ENCODE assay signal across 14 mouse cellular contexts in genomic region chr4:54374457-54374856, GRCm38 (mm10).
DNase-seq lines count a peak whose midpoint lies in the region; ATAC-seq and TF ChIP-seq lines count a peak whose summit lies in the region.
"Had no signal": no experiment of that assay in that cellular context is flagged by ENCODE, and none has a peak within 500 bp of the region (broad histone marks: within the 10 kb centered on the region; RNA-seq: fewer than 3 reads in every experiment).

No protein-coding gene starts in this region.

- H3K4me1 ChIP-seq in hindbrain, embryonic 10.5 days (replicated peaks), result peaks cover 57% of the 10 kb centered on the region
- H3K4me1 ChIP-seq in hindbrain, embryonic 16.5 days (ENCODE audit: control insufficient read depth, insufficient read depth, low read depth, low read length), result peaks cover 5% of the 10 kb centered on the region
- peaks cover 18% of the 10 kb centered on the region for H3K4me1 ChIP-seq in midbrain, embryonic 11.5 days (ENCODE audit: control insufficient read depth, insufficient read depth, low read length)
- peaks cover 5% of the 10 kb centered on the region for H3K4me1 ChIP-seq in midbrain, embryonic 16.5 days (ENCODE audit: control insufficient read depth, insufficient read depth, low read length)
- H3K4me1 ChIP-seq in embryonic facial prominence, embryonic 11.5 days (ENCODE audit: control insufficient read depth, insufficient read depth, low read length), result peaks cover 5% of the 10 kb centered on the region

- H3K27me3 ChIP-seq in hindbrain, embryonic 10.5 days (ENCODE audit: insufficient read depth, poor library complexity, severe bottlenecking), result no peaks in the 10 kb centered on the region
- H3K27me3 ChIP-seq in hindbrain, embryonic 16.5 days (replicated peaks; ENCODE audit: control insufficient read depth, insufficient read depth, low read length), result no peaks in the 10 kb centered on the region
- H3K27me3 ChIP-seq in midbrain, embryonic 11.5 days (ENCODE audit: control insufficient read depth, insufficient read depth, low read length), result no peaks in the 10 kb centered on the region
- H3K27me3 ChIP-seq in midbrain, embryonic 16.5 days (ENCODE audit: control insufficient read depth, insufficient read depth, low read depth, low read length), result no peaks in the 10 kb centered on the region
- H3K27me3 ChIP-seq in embryonic facial prominence, embryonic 11.5 days (ENCODE audit: control insufficient read depth, insufficient read depth, low read length), result no peaks in the 10 kb centered on the region
- no peaks in the 10 kb centered on the region for H3K27me3 ChIP-seq in myocyte (ENCODE audit: control insufficient read depth, insufficient read depth, insufficient read length)
- H3K27me3 ChIP-seq: Patski had no signal

- no peak overlapping the region for H3ac ChIP-seq in myocyte (ENCODE audit: control insufficient read depth, insufficient read length)

- H3K27ac ChIP-seq in hindbrain, embryonic 10.5 days, result peak overlapping the region; percentile 90
- H3K27ac ChIP-seq in hindbrain, embryonic 16.5 days (ENCODE audit: low read depth, low read length), result no peak overlapping the region
- peak overlapping the region; percentile 51; the same call in 1 of the 2 replicates for H3K27ac ChIP-seq in midbrain, embryonic 11.5 days (ENCODE audit: low read depth, low read length)
- no peak overlapping the region for H3K27ac ChIP-seq in midbrain, embryonic 16.5 days (ENCODE audit: low read length)
- peak overlapping the region; percentile 80 for H3K27ac ChIP-seq in embryonic facial prominence, embryonic 11.5 days (replicated peaks; ENCODE audit: low read depth, low read length)

- no peak for TF ChIP-seq POLR2A in myocyte (IDR thresholded peaks at IDR 0.05; ENCODE audit: insufficient read length, low read depth)

- no peaks in the 10 kb centered on the region for H3K9me3 ChIP-seq in hindbrain, embryonic 10.5 days
- H3K9me3 ChIP-seq in hindbrain, embryonic 16.5 days (ENCODE audit: control insufficient read depth, low read length), result no peaks in the 10 kb centered on the region
- H3K9me3 ChIP-seq in midbrain, embryonic 11.5 days (ENCODE audit: control insufficient read depth, low read length), result no peaks in the 10 kb centered on the region
- no peaks in the 10 kb centered on the region for H3K9me3 ChIP-seq in midbrain, embryonic 16.5 days (replicated peaks; ENCODE audit: control insufficient read depth, low read length, poor library complexity, severe bottlenecking)
- H3K9me3 ChIP-seq in embryonic facial prominence, embryonic 11.5 days (replicated peaks; ENCODE audit: control insufficient read depth, low read length), result no peaks in the 10 kb centered on the region

- DNase-seq in hindbrain, embryonic 10.5 days (ENCODE audit: low spot score), result peak; percentile 50
- no peak for DNase-seq in midbrain, embryonic 11.5 days (ENCODE audit: low spot score, missing footprints)
- DNase-seq in embryonic facial prominence, embryonic 11.5 days (ENCODE audit: low spot score), result no peak
- DNase-seq in gastrocnemius, postnatal 10 days, result no peak
- DNase-seq in cerebellum, adult 9-11 months, result no peak
- DNase-seq: adrenal gland, adult 8-10 months; heart, adult 11 months; lung, postnatal 14 days; thymus, adult 2 months had no signal

- ATAC-seq in hindbrain, embryonic 16.5 days, result no peak
- peak; percentile 19; the same call in 1 of the 2 replicates for ATAC-seq in midbrain, embryonic 11.5 days (ENCODE audit: low FRiP score)
- ATAC-seq in midbrain, embryonic 16.5 days, result no peak
- ATAC-seq in embryonic facial prominence, embryonic 11.5 days (replicated peaks; ENCODE audit: insufficient number of reproducible peaks, low FRiP score, low TSS enrichment, low read depth), result peak; percentile 56; the same call in 1 of the 2 replicates
- ATAC-seq: inflammation-experienced regulatory T-cells, adult 6 months; Patski had no signal

- no peaks in the 10 kb centered on the region for H3K79me2 ChIP-seq in myocyte (ENCODE audit: control insufficient read depth, insufficient read depth)

- H3K9ac ChIP-seq in hindbrain, embryonic 16.5 days (ENCODE audit: low read depth, low read length), result no peak overlapping the region
- H3K9ac ChIP-seq in midbrain, embryonic 11.5 days (ENCODE audit: low read length), result peak overlapping the region; percentile 38; the same call in 1 of the 2 replicates
- no peak overlapping the region for H3K9ac ChIP-seq in midbrain, embryonic 16.5 days (ENCODE audit: low read depth, low read length)
- no peak overlapping the region for H3K9ac ChIP-seq in embryonic facial prominence, embryonic 11.5 days (replicated peaks; ENCODE audit: low read length)

- 7% methylated on average over 5 of the region's 5 CpGs for WGBS in hindbrain, embryonic 10.5 days
- 20% methylated on average over 5 of the region's 5 CpGs for WGBS in hindbrain, embryonic 16.5 days
- WGBS in midbrain, embryonic 11.5 days, result 7% methylated on average over 5 of the region's 5 CpGs
- 14% methylated on average over 5 of the region's 5 CpGs for WGBS in midbrain, embryonic 16.5 days
- 6% methylated on average over 5 of the region's 5 CpGs for WGBS in embryonic facial prominence, embryonic 11.5 days

- H3K36me3 ChIP-seq in hindbrain, embryonic 10.5 days, result no peaks in the 10 kb centered on the region
- no peaks in the 10 kb centered on the region for H3K36me3 ChIP-seq in hindbrain, embryonic 16.5 days (ENCODE audit: control insufficient read depth, insufficient read depth, low read length)
- H3K36me3 ChIP-seq in midbrain, embryonic 11.5 days (ENCODE audit: control insufficient read depth, insufficient read depth, low read length), result no peaks in the 10 kb centered on the region
- no peaks in the 10 kb centered on the region for H3K36me3 ChIP-seq in midbrain, embryonic 16.5 days (ENCODE audit: control insufficient read depth, insufficient read depth, low read length)
- H3K36me3 ChIP-seq in embryonic facial prominence, embryonic 11.5 days (replicated peaks; ENCODE audit: control insufficient read depth, insufficient read depth, low read depth, low read length), result no peaks in the 10 kb centered on the region
- H3K36me3 ChIP-seq in myocyte (ENCODE audit: control insufficient read depth, insufficient read depth), result no peaks in the 10 kb centered on the region

- H3K4me2 ChIP-seq in hindbrain, embryonic 16.5 days (ENCODE audit: low read length), result no peak overlapping the region
- H3K4me2 ChIP-seq in midbrain, embryonic 11.5 days, result no peak overlapping the region
- H3K4me2 ChIP-seq in midbrain, embryonic 16.5 days (ENCODE audit: low read length), result no peak overlapping the region
- no peak overlapping the region for H3K4me2 ChIP-seq in embryonic facial prominence, embryonic 11.5 days (ENCODE audit: low read depth, low read length)
- no peak overlapping the region for H3K4me2 ChIP-seq in myocyte (ENCODE audit: low read depth)

- no peak overlapping the region for H3K4me3 ChIP-seq in hindbrain, embryonic 10.5 days
- H3K4me3 ChIP-seq in hindbrain, embryonic 16.5 days (ENCODE audit: low read length), result no peak overlapping the region
- no peak overlapping the region for H3K4me3 ChIP-seq in midbrain, embryonic 11.5 days (ENCODE audit: low read depth, low read length)
- H3K4me3 ChIP-seq in midbrain, embryonic 16.5 days (ENCODE audit: low read depth, low read length), result no peak overlapping the region
- no peak overlapping the region for H3K4me3 ChIP-seq in embryonic facial prominence, embryonic 11.5 days (ENCODE audit: low read depth, low read length)
- H3K4me3 ChIP-seq in myocyte, result no peak overlapping the region

TF ChIP-seq in myocyte, 11 proteins besides CTCF, POLR2A, EP300 and RAD21:
- peak in 2 of 3 experiments; percentile 16 to 53 for TF ChIP-seq MYOD1 (IDR thresholded peaks at IDR 0.05; ENCODE audit: control insufficient read depth in 1 of 3, insufficient read length in 2 of 3, low read depth in 2 of 3)
- peak in 1 of 3 experiments; percentile 40 for TF ChIP-seq MYOG (IDR thresholded peaks at IDR 0.05; ENCODE audit: control insufficient read depth in 1 of 3, insufficient read depth in 1 of 3, insufficient read length in 2 of 3, low read depth in 2 of 3)
- no peak for TF ChIP-seq REST (IDR thresholded peaks at IDR 0.05; ENCODE audit: insufficient read depth, insufficient read length)
- no peak for TF ChIP-seq TCF12 (IDR thresholded peaks at IDR 0.05; ENCODE audit: insufficient read depth, poor library complexity, severe bottlenecking)

Comparison
In these comparisons a context has a peak if more than half of its experiments do, and no peak if none do; other contexts are left out.
1. H3K27ac ChIP-seq: peak in hindbrain, embryonic 10.5 days (single experiment), midbrain, embryonic 11.5 days (single experiment) and embryonic facial prominence, embryonic 11.5 days (single experiment); none in hindbrain, embryonic 16.5 days (single experiment) and midbrain, embryonic 16.5 days (single experiment).
2. ATAC-seq: peak in midbrain, embryonic 11.5 days (single experiment) and embryonic facial prominence, embryonic 11.5 days (single experiment); none in hindbrain, embryonic 16.5 days (single experiment) and midbrain, embryonic 16.5 days (single experiment).